Comparison of ENCODE assay signal across 8 mouse cellular contexts in genomic region chr4:94613972-94614626, GRCm38 (mm10). TPM values are rescaled to one million over a fixed set of nuclear protein-coding genes. Genes with fewer than 3 reads are reported as not detected.
A peak's percentile ranks its signal among the peaks of the same experiment; 100 is the strongest.
DNase-seq lines count a peak whose midpoint lies in the region; ATAC-seq and TF ChIP-seq lines count a peak whose summit lies in the region.

Gene Ift74 (plus strand): TSS chr4:94614491.

- H3K4me3 ChIP-seq in MEL (ENCODE audit: control insufficient read depth in 1 of 2, insufficient read depth in 1 of 2, low read depth in 2 of 2, low read length in 2 of 2), result peak within 1 kb of the TSS; percentile 76
- H3K4me3 ChIP-seq in cerebellum, adult 2 months (replicated peaks; ENCODE audit: insufficient read depth, low read depth, low read length), result peak within 1 kb of the TSS; percentile 97
- H3K4me3 ChIP-seq in forebrain, postnatal 0 days (ENCODE audit: low read depth, low read length), result peak within 1 kb of the TSS; percentile 77
- H3K4me3 ChIP-seq in lung, embryonic 15.5 days, result peak within 1 kb of the TSS; percentile 78

- peak within 1 kb of the TSS; percentile 38; the same call in 1 of the 2 replicates for H3K27ac ChIP-seq in MEL (ENCODE audit: control insufficient read depth, low read depth, low read length)
- 0 out of 2 replicates have a peak within 1 kb of the TSS, but pooled peaks have one; percentile 35 for H3K27ac ChIP-seq in cerebellum, adult 2 months (ENCODE audit: insufficient read depth, low read length)
- peak within 1 kb of the TSS; percentile 67 for H3K27ac ChIP-seq in forebrain, postnatal 0 days (ENCODE audit: low read depth, low read length)
- H3K27ac ChIP-seq in lung, embryonic 15.5 days, result peak within 1 kb of the TSS; percentile 71

- H3K4me2 ChIP-seq in forebrain, postnatal 0 days (ENCODE audit: low read depth), result peak within 1 kb of the TSS; percentile 81
- peak within 1 kb of the TSS; percentile 62 for H3K4me2 ChIP-seq in lung, embryonic 15.5 days

- DNase-seq in MEL (ENCODE audit: low read depth, low spot score), result peak; percentile 97
- DNase-seq in cerebellum, adult 2 months, result peak; percentile 93 to 94
- peak; percentile 97 for DNase-seq in forebrain, postnatal 0 days
- peak; percentile 95 for DNase-seq in heart, postnatal 4 days
- DNase-seq in layer of hippocampus, adult 8-10 months (ENCODE audit: low spot score in 2 of 2), result peak; percentile 92 to 95
- DNase-seq in ovary, adult 18-20 months (ENCODE audit: low spot score), result peak; percentile 91
- DNase-seq in thymus, postnatal 0 days (ENCODE audit: low spot score), result peak; percentile 96

- peak in 1 of 2 experiments; percentile 63; a peak in 1 of 4 replicates for TF ChIP-seq POLR2A in MEL (IDR thresholded peaks at IDR 0.05; ENCODE audit: control insufficient read depth in 1 of 2, insufficient read depth in 1 of 2, low read depth in 1 of 2, low read length in 2 of 2, poor library complexity in 1 of 2)
- peak; percentile 57; the same call in 1 of the 2 replicates for TF ChIP-seq POLR2A in cerebellum, adult 2 months (IDR thresholded peaks at IDR 0.05; ENCODE audit: borderline replicate concordance, insufficient read depth, low read length)

- H3K36me3 ChIP-seq in MEL (ENCODE audit: control insufficient read depth in 1 of 2, insufficient read depth in 2 of 2, low read length in 2 of 2), result peaks cover 0 to 10% of the 10 kb centered on the region in 2 experiments; a peak in 2 of 4 replicates
- H3K36me3 ChIP-seq in forebrain, postnatal 0 days (ENCODE audit: insufficient read depth), result no peaks in the 10 kb centered on the region
- H3K36me3 ChIP-seq in lung, embryonic 15.5 days, result no peaks in the 10 kb centered on the region

- no peak for TF ChIP-seq EP300 in MEL (IDR thresholded peaks at IDR 0.05; ENCODE audit: low read depth in 1 of 2, low read length in 2 of 2)

- peak within 1 kb of the TSS; percentile 73 for H3K9ac ChIP-seq in MEL (ENCODE audit: control insufficient read depth, low read depth, low read length, poor library complexity, severe bottlenecking)
- H3K9ac ChIP-seq in forebrain, postnatal 0 days, result peak within 1 kb of the TSS; percentile 67
- H3K9ac ChIP-seq in lung, embryonic 15.5 days, result peak within 1 kb of the TSS; percentile 72

- no peak for TF ChIP-seq RAD21 in MEL (IDR thresholded peaks at IDR 0.05; ENCODE audit: low read depth, low read length)

- no peak for TF ChIP-seq CTCF in MEL (IDR thresholded peaks at IDR 0.05 in 2 of 3, conservative IDR thresholded peaks at IDR 0.05 in 1 of 3; ENCODE audit: control insufficient read depth in 1 of 3, insufficient read depth in 1 of 3, low read depth in 2 of 3, low read length in 3 of 3, poor library complexity in 1 of 3, severe bottlenecking in 1 of 3)
- no peak for TF ChIP-seq CTCF in cerebellum, adult 2 months (IDR thresholded peaks at IDR 0.05; ENCODE audit: borderline replicate concordance, insufficient read depth, low read depth, low read length)
- no peak for TF ChIP-seq CTCF in forebrain, postnatal 0 days (IDR thresholded peaks at IDR 0.05; ENCODE audit: low read depth)

- WGBS in cerebellum, adult 2 months, result 2% methylated on average over 29 of the region's 29 CpGs
- WGBS in forebrain, postnatal 0 days, result 3% methylated on average over 29 of the region's 29 CpGs
- WGBS in lung, embryonic 15.5 days, result 5% methylated on average over 29 of the region's 29 CpGs

- no peaks in the 10 kb centered on the region for H3K79me2 ChIP-seq in MEL (ENCODE audit: control insufficient read depth, insufficient read depth, low read length, poor library complexity)

- H3K27me3 ChIP-seq in MEL (ENCODE audit: control insufficient read depth in 1 of 2, insufficient read depth in 2 of 2, low read length in 2 of 2), result no peaks in the 10 kb centered on the region
- no peaks in the 10 kb centered on the region for H3K27me3 ChIP-seq in cerebellum, adult 2 months (ENCODE audit: control insufficient read depth, insufficient read depth, low read length)
- H3K27me3 ChIP-seq in forebrain, postnatal 0 days (ENCODE audit: insufficient read depth, low read length), result no peaks in the 10 kb centered on the region
- H3K27me3 ChIP-seq in lung, embryonic 15.5 days, result no peaks in the 10 kb centered on the region

- H3K4me1 ChIP-seq in MEL (ENCODE audit: control insufficient read depth in 1 of 2, insufficient read depth in 2 of 2, low read length in 2 of 2), result peaks cover 0 to 3% of the 10 kb centered on the region in 2 experiments; a peak in 2 of 4 replicates
- H3K4me1 ChIP-seq in cerebellum, adult 2 months (ENCODE audit: control insufficient read depth, insufficient read depth, low read length), result no peaks in the 10 kb centered on the region; the same call in 1 of the 2 replicates
- H3K4me1 ChIP-seq in forebrain, postnatal 0 days (ENCODE audit: insufficient read depth), result no peaks in the 10 kb centered on the region
- H3K4me1 ChIP-seq in lung, embryonic 15.5 days, result peaks cover 13% of the 10 kb centered on the region

- ATAC-seq in forebrain, postnatal 0 days, result peak; percentile 100
- peak; percentile 100 for ATAC-seq in lung, embryonic 15.5 days (ENCODE audit: borderline replicate concordance, extremely low read depth, low FRiP score, low TSS enrichment)

- H3K9me3 ChIP-seq in MEL (replicated peaks; ENCODE audit: insufficient read depth, low read length), result no peaks in the 10 kb centered on the region
- no peaks in the 10 kb centered on the region for H3K9me3 ChIP-seq in forebrain, postnatal 0 days (ENCODE audit: low read length)
- H3K9me3 ChIP-seq in lung, embryonic 15.5 days, result no peaks in the 10 kb centered on the region

TF ChIP-seq in MEL, 35 proteins besides CTCF, POLR2A, EP300 and RAD21 (continues in another document):
- TF ChIP-seq ELF1 (IDR thresholded peaks at IDR 0.05; ENCODE audit: low read depth, low read length) (peak; percentile 75), MEF2A (IDR thresholded peaks at IDR 0.05; ENCODE audit: extremely low read depth, insufficient replicate concordance, low read depth, low read length, poor library complexity, severe bottlenecking) (no peak), GATA1 (IDR thresholded peaks at IDR 0.05; ENCODE audit: low read depth, low read length) (no peak), BHLHE40 (IDR thresholded peaks at IDR 0.05; ENCODE audit: borderline replicate concordance, low read depth, low read length) (no peak), ZC3H11A (IDR thresholded peaks at IDR 0.05; ENCODE audit: low read depth, low read length) (no peak), KAT2A (conservative IDR thresholded peaks at IDR 0.05; ENCODE audit: low read depth, low read length) (no peak), NRF1 (IDR thresholded peaks at IDR 0.05; ENCODE audit: insufficient read depth, low read depth, low read length, poor library complexity, severe bottlenecking) (peak; percentile 32; the same call in 1 of the 2 replicates), UBTF (IDR thresholded peaks at IDR 0.05; ENCODE audit: borderline replicate concordance, insufficient read depth, low read depth, low read length) (no peak), MYC (IDR thresholded peaks at IDR 0.05; ENCODE audit: low read depth, low read length) (no peak; the same call in 1 of the 2 replicates), MAZ (IDR thresholded peaks at IDR 0.05; ENCODE audit: low read depth, low read length) (peak; percentile 79; the same call in 1 of the 2 replicates), JUND (IDR thresholded peaks at IDR 0.05; ENCODE audit: low read depth, low read length) (no peak), ZMIZ1 (IDR thresholded peaks at IDR 0.05; ENCODE audit: low read depth, low read length) (0 out of 2 replicates have a peak, but pooled peaks have one; percentile 33), POLR2AphosphoS5 (IDR thresholded peaks at IDR 0.05; ENCODE audit: borderline replicate concordance, low read depth, low read length) (no peak), TCF12 (IDR thresholded peaks at IDR 0.05; ENCODE audit: low read depth, low read length) (no peak), CHD1 (IDR thresholded peaks at IDR 0.05; ENCODE audit: low read depth, low read length) (no peak), RCOR1 (IDR thresholded peaks at IDR 0.05; ENCODE audit: low read depth, low read length) (no peak), USF1 (IDR thresholded peaks at IDR 0.05; ENCODE audit: low read depth, low read length) (peak; percentile 39), NELFE (IDR thresholded peaks at IDR 0.05; ENCODE audit: low read depth, low read length) (peak; percentile 40), ZKSCAN1 (IDR thresholded peaks at IDR 0.05; ENCODE audit: low read depth, low read length) (no peak), CHD2 (IDR thresholded peaks at IDR 0.05; ENCODE audit: low read length) (peak; percentile 98), ETS1 (IDR thresholded peaks at IDR 0.05; ENCODE audit: low read depth, low read length) (no peak), MXI1 (IDR thresholded peaks at IDR 0.05; ENCODE audit: low read depth, low read length) (peak; percentile 90), POLR2AphosphoS2 (IDR thresholded peaks at IDR 0.05; ENCODE audit: low read length) (0 out of 2 replicates have a peak, but pooled peaks have one; percentile 66), GABPA (IDR thresholded peaks at IDR 0.05; ENCODE audit: low read depth, low read length) (no peak), USF2 (IDR thresholded peaks at IDR 0.05; ENCODE audit: borderline replicate concordance in 1 of 2, insufficient read depth in 1 of 2, low read depth in 1 of 2, low read length in 2 of 2) (no peak), MAX (IDR thresholded peaks at IDR 0.05; ENCODE audit: low read length) (no peak), TBP (IDR thresholded peaks at IDR 0.05; ENCODE audit: low read depth, low read length) (peak; percentile 67; the same call in 1 of the 2 replicates), MYB (IDR thresholded peaks at IDR 0.05; ENCODE audit: low read depth, low read length) (no peak), SMC3 (IDR thresholded peaks at IDR 0.05; ENCODE audit: low read depth, low read length) (no peak), MAFK (IDR thresholded peaks at IDR 0.05; ENCODE audit: borderline replicate concordance, low read depth, low read length) (no peak; the same call in 1 of the 2 replicates)

RNA-seq across cellular contexts. Expression of gene Ift74, which starts in this region (rescaled TPM):
- total RNA-seq in MEL (2012; rRNA removed), result 12.3 and 14.5 TPM in 2 replicates
- 10 to 100 TPM in 1 of 2 experiments, not detected in 1; 10.2 TPM for polyA plus RNA-seq in MEL (2012; ENCODE audit: insufficient read depth in 1 of 2, insufficient read length in 2 of 2, low read depth in 1 of 2, low replicate concordance in 2 of 2, missing spikeins in 1 of 2)
- 10.9 and 13.2 TPM in 2 replicates for polyA plus RNA-seq in cerebellum, adult 2 months (2012; rRNA removed)
- 15.1 and 31.2 TPM in 2 replicates for total RNA-seq in forebrain, postnatal 0 days (2014; rRNA removed)
- 28.1 and 33.4 TPM in 2 replicates for polyA plus RNA-seq in forebrain, postnatal 0 days (2015; fragmentation: Nextera tagmentation; extraction: Ambion mirVana)
- total RNA-seq in heart, postnatal 4 days (2021), result 10 to 100 TPM in 1 of 2 experiments, 1 to 10 TPM in 1; 9.7 to 10.6 TPM
- total RNA-seq in layer of hippocampus, adult 8-10 months (2022), result 10 to 100 TPM; 23.4 to 32.2 (median 27.0) TPM
- 27.5 and 28.9 TPM in 2 replicates for polyA plus RNA-seq in lung, embryonic 15.5 days (2015; fragmentation: Nextera tagmentation; extraction: Ambion mirVana)
- 14.2 and 14.5 TPM in 2 replicates for polyA plus RNA-seq in thymus, postnatal 0 days (2015; fragmentation: Nextera tagmentation; extraction: Ambion mirVana)

Comparison
In these comparisons a context has a peak if more than half of its experiments do, and no peak if none do; other contexts are left out.
1. Peak in every context shown above with its lines: DNase-seq, ATAC-seq, H3K4me3 ChIP-seq and H3K27ac ChIP-seq.